Mouse (Mus musculus) lung, adult 2 months (tissue): ENCODE measurements around the gene Aldh16a1.

Source experiments
- CTCF ChIP-seq: fragments of 200-500 bp; IDR thresholded peaks from 2 replicates; pipeline ENCODE4 v1.5.1; 2011; ENCODE audit warnings: mild to moderate bottlenecking, low read length, control low read depth; ENCODE audit not compliant: insufficient read depth
- POLR2A ChIP-seq: fragments of 200-500 bp; IDR thresholded peaks from 2 replicates; pipeline ENCODE4 v1.6.1; 2011; ENCODE audit warnings: low read depth, mild to moderate bottlenecking, control low read depth, low read length, borderline replicate concordance; ENCODE audit errors: extremely low read depth

DNA sequence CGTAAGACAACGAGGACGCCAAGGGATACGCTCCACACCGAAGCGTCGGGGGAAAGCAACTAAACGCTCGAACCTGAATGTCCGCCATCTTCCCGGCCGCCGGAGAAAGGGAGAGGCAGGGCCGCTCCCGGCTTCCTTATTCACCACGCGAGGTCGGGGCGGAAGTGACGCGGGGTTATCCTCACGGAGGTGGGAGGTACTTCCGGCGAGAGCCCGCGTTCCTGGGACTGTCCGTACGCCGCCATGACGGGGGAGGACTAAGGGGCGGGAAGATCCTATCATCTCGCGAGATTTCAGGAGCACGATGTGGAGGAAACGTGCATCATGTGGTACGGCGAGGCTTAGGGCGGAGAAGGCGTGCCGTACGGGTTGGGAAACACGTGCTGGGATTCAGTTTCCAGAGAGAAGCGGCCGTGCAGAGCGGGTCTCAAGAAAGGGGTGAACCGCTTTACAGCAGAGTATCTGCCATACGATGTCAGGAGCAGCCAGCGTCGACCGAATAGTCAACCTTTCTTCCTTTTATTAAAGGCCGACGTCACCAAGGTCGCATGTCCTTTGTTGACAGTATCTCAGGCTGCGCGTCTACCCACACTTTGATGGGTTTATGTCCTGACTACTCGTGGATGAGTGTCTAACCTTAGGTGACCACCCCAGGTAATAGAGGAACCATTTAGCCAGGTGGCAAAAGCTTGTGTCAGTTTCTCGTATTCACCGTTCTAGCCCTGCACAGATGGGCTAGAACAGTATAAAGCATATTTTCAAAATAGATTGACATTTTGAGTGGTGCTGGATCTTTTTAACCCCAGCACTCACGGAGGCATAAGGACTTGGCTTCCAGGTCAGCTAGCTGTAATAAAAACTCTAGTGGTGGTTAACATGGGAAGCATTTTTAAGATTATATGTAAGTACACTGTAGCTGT is 29.9 kb downstream of the Aldh16a1 start, which contains the start of gene Rps11:
- TF ChIP-seq POLR2A: peak; percentile 82
- TF ChIP-seq CTCF: no peak
